Mouse (Mus musculus) hematopoietic stem cell, adult 5-6 weeks (primary cell): ENCODE measurements around the gene Ccl22. TPM values are rescaled to one million over a fixed set of nuclear protein-coding genes. Genes with fewer than 3 reads are reported as not detected.

Experiments
- ATAC-seq, 2 experiments: fragments of 125-278 bp in 1 of 2; replicated peaks in 1 of 2; 2 replicates each; pipeline ENCODE4 v1.8.0; 2016 to 2017; ENCODE audit warnings: inconsistent platforms in 2 of 2, mild to moderate bottlenecking in 2 of 2, moderate number of reproducible peaks in 2 of 2, low read depth in 1 of 2, moderate TSS enrichment in 1 of 2; ENCODE audit not compliant: low FRiP score in 2 of 2, poor library complexity in 2 of 2, severe bottlenecking in 2 of 2, insufficient read depth in 1 of 2, low TSS enrichment in 1 of 2
- total RNA-seq: library from RNA; stranded (forward); fragments of 172-1452, 232-1000 nt; gene quantifications from 2 replicates; pipeline ENCODE4 v1.2.3, GENCODE M21; 2017

Ccl22 gene
- total RNA-seq, 1 experiment from 2014 or later = not detected

DNA sequence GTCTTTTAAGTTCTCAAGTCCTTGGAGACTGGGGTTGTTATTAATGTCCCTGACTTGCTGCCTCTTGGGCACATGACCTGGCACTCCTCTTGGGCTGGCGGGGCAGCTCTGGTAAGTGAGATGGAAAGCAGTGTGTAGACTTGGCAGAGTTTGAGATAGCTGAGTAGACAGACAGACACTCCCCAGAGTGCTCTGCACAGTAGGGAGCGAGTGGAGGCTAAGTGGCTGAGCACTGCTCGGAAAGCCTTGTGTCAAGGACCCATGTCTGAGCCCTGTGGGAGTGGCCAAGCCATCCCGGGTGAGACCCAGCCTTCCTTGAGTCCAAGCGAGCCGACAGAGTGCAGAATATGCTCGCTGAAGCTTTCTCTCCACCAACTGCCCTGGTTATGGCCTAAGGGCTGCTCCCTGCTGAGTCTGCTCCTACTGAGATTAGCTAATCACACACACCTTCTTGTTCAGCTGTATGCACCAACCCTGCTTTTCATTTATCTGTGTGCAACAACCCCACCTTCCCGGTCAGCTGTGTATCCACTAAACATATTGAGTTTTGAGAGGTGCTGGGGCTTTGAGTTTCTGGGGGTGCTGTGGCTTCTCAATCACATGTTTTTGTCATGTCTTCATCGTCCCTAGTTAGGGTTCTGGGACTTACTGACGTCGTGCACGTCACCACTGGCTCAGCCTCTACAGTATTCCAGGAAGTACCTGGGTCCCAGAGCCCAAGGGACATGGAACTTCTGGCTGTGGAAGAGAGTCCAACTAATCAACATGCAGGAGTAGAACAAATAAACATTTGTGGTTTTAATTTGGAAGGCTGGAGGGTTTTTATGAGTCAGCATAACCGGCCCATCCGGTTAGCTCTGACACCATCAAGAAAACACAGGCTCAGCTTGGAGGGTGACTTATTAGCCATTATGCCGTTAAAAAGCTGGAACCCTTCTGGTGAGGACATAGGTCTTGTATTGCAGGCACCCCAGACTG, 42.4 kb downstream of the Ccl22 start:
- ATAC-seq = peak in 1 of 2 experiments; percentile 30; a peak in 1 of 4 replicates

DNA sequence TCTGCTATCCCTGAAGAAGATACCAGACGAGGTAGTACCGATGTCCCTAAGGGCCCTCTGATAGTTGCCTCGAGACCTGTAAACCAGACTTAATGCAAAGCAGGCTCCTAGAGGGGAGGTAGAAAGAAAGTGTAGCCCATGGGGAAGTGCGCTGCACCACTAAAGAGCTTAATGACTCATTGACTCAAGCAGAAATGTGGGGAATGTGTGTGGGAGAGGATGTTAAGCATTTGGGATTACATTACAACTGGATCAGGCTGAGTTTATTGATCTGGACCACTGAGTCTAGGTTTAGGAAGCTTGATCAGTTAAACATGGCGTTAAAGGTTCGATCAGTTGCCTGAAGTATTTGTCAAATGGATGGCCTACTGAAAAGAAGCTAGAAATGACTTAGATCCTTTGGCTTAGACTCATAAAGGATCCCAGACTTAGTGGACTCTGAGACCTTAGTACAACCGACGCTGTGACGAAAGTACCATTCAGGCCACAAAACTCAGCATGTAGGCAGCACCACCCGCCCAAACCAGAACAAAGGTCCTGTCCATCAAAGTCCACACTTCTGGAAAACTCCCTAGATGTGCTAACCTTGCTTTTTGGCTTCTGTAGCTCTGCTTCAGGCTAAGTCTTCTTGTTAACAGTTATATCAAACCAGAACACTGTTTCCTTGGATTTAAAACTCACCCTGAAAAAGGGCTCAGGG, 44.0 kb downstream of the Ccl22 start:
- ATAC-seq = no peak

DNA sequence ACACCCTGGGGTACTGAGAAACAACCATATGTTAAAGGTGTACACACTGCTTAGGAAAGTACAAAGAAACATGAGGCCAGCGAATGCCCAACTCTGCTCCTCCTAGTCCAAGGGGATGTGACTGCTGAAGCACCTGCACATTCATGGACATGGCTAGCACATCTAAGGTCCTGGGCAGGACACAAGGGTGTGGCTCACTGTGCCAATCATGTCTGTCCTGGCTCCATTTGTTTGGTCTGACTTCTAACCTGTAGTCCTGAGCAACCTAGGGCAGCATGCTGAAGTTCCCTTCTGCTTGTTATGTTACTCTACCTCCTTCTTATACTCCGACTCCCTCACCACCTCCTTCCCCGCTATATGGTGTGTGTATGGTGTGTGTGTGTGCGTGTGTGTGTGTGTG, 49.0 kb downstream of the Ccl22 start:
- ATAC-seq = no peak

DNA sequence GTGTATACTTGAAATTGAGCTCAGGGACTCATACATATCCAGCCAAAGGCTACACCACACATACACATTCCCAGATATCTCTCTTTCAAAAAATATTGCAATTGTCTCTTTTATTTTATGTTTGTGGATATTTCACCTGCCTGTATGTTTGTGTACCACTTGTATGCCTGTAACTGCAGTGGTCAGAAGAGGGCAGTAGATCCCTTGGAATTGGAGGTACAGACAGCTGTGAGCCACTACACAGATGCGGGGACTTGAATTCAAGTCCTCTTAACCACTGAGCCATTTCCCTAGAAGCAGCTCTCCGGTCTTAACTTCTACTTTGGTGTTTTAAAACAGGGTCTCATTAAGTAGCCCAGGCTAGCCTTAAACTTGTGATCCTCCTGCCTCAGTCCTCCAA, 49.4 kb downstream of the Ccl22 start:
- no peak for ATAC-seq

DNA sequence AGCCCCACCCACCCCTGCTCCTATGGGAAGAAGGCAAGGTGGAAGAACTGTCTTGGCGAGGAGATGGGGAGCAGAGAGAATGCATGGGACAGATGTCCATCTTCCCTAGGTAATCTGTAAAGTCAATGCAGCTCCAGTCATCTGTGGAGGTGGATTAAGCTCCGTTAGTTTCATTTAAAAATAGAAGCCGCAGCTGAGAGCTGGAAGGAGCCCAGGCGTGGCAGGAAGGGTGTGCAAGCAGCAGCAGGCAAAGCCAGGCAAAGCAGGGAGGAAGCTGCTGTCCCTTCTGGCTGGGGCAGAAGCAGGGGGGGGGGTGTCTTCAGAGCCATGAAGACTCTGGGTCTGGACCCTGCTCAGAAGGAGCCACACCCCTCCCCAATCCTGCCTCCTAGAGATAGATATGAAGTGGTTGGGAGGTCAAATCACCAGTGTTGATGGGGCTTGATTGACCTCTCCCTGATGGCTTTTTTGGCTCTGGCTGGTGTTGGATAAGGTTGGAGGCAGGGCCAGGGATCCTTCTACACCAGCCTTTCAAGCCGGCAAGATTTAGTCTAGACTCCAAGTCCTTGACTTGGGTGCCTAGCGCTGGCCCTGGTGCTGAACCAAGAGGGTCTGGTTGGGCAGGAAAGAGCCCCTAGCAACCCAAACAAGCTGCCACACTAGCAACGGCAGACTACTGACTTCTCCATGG, 55.0 kb downstream of the Ccl22 start:
- ATAC-seq = peak; percentile 60 to 69; a peak in 3 of 4 replicates

Other genes starting within 250 kb of the Ccl22 start
- gene Cpne2, start 212.6 kb upstream of the Ccl22 start, total RNA-seq = 89.6 and 108 TPM in 2 replicates
- 40.0 and 43.6 TPM in 2 replicates for gene Rspry1, start 143.7 kb upstream of the Ccl22 start, total RNA-seq
- 84.4 and 120 TPM in 2 replicates for gene Fam192a, start 143.6 kb upstream of the Ccl22 start, total RNA-seq
- gene Arl2bp, start 79.0 kb upstream of the Ccl22 start, total RNA-seq = 96.4 and 129 TPM in 2 replicates
- gene Pllp, start 49.3 kb upstream of the Ccl22 start, total RNA-seq = 0.50 TPM in 1 of 2 replicates, not detected in the other
- 0.55 and 3.3 TPM in 2 replicates for gene Cx3cl1, start 26.4 kb downstream of the Ccl22 start, total RNA-seq
- not detected in 2 replicates for gene Ccl17, start 64.9 kb downstream of the Ccl22 start, total RNA-seq
- gene Coq9, start 92.7 kb downstream of the Ccl22 start, total RNA-seq = 33.1 and 39.4 TPM in 2 replicates
- gene Ciapin1, start 92.8 kb downstream of the Ccl22 start, total RNA-seq = 24.1 and 49.0 TPM in 2 replicates
- 54.9 and 64.7 TPM in 2 replicates for gene Polr2c, start 111.9 kb downstream of the Ccl22 start, total RNA-seq
- gene Dok4, start 130.7 kb downstream of the Ccl22 start, total RNA-seq = 0.13 and 0.30 TPM in 2 replicates
- 3.4 and 4.9 TPM in 2 replicates for gene Ccdc102a, start 172.5 kb downstream of the Ccl22 start, total RNA-seq
- 0.25 TPM in 1 of 2 replicates, not detected in the other for gene Adgrg5, start 178.1 kb downstream of the Ccl22 start, total RNA-seq
- gene Adgrg1, start 229.2 kb downstream of the Ccl22 start, total RNA-seq = 565 and 601 TPM in 2 replicates